Mouse (Mus musculus) CH12.LX (cell line): ENCODE measurements at regions not wholly inside any gene's neighbourhood (a gene's known extent, or its start where the extent isn't known, plus 50 kb on each side); places are given as distances from the start of the nearest gene placed in this dataset.

Experiments
- CTCF ChIP-seq, 2 experiments: IDR thresholded peaks in 1 of 2; conservative IDR thresholded peaks in 1 of 2; 2 replicates each; pipeline ENCODE4 v1.5.1; 2011 to 2012; ENCODE audit warnings: low read depth in 2 of 2, low read length in 2 of 2, improper control_type of control experiment in 1 of 2, inconsistent platforms in 1 of 2, mild to moderate bottlenecking in 1 of 2, moderate library complexity in 1 of 2
- E2F4 ChIP-seq: IDR thresholded peaks from 2 replicates; pipeline ENCODE4 v1.6.1; 2011; ENCODE audit warnings: low read depth, low read length, improper control_type of control experiment; ENCODE audit not compliant: insufficient replicate concordance
- ELF1 ChIP-seq: IDR thresholded peaks from 2 replicates; pipeline ENCODE4 v1.6.1; 2014; ENCODE audit warnings: low read depth, mild to moderate bottlenecking, inconsistent platforms, low read length, improper control_type of control experiment
- IRF4 ChIP-seq: IDR thresholded peaks from 2 replicates; pipeline ENCODE4 v1.6.1; 2014; ENCODE audit warnings: low read depth, mild to moderate bottlenecking, inconsistent platforms, low read length, improper control_type of control experiment
- POLR2A ChIP-seq: IDR thresholded peaks from 2 replicates; pipeline ENCODE4 v1.6.1; 2011; ENCODE audit warnings: low read depth, mild to moderate bottlenecking, improper control_type of control experiment, low read length
- RAD21 ChIP-seq: IDR thresholded peaks from 2 replicates; pipeline ENCODE4 v1.6.1; 2011; ENCODE audit warnings: low read depth, mild to moderate bottlenecking, low read length, improper control_type of control experiment, moderate library complexity

- no peak for TF ChIP-seq CTCF (conservative IDR thresholded peaks at IDR 0.05 in 1 of 2, IDR thresholded peaks at IDR 0.05 in 1 of 2; ENCODE audit: low read depth in 2 of 2, low read length in 2 of 2)
- no peak for TF ChIP-seq ELF1
- TF ChIP-seq POLR2A: no peak
- no peak for TF ChIP-seq RAD21
- TF ChIP-seq IRF4: no peak
- no peak for TF ChIP-seq E2F4
These were observed 324.0 kb downstream of the Etaa1 start for GRCm38 (mm10) chr11:17629541-17630171.
